Mouse (Mus musculus) liver, embryonic 16.5 days (tissue): ENCODE measurements around the gene Olfr181. TPM values are rescaled to one million over a fixed set of nuclear protein-coding genes. Genes with fewer than 3 reads are reported as not detected.

Experiments
- ATAC-seq: fragments of 200-750 bp; cut with Nextera tagmentation; 2 replicates; pipeline ENCODE4 v1.8.0; 2017; ENCODE audit warnings: low read depth, mild to moderate bottlenecking, moderate number of reproducible peaks, moderate library complexity
- H3K27ac ChIP-seq: fragments of 300-500 bp; sonication (generic); 2 replicates; pipeline ENCODE4 v1.5.1; 2014; ENCODE audit warnings: mild to moderate bottlenecking, low read length
- H3K27me3 ChIP-seq: fragments of 300-500 bp; sonication (generic); 2 replicates; pipeline ENCODE4 v1.6.1; 2014; ENCODE audit warnings: low read depth, low read length, mixed read lengths; ENCODE audit not compliant: control insufficient read depth, insufficient read depth
- H3K36me3 ChIP-seq: fragments of 300-500 bp; sonication (generic); 2 replicates; pipeline ENCODE4 v1.6.1; 2014; ENCODE audit warnings: mild to moderate bottlenecking; ENCODE audit not compliant: control insufficient read depth, insufficient read depth
- H3K4me1 ChIP-seq: fragments of 300-500 bp; sonication (generic); 2 replicates; pipeline ENCODE4 v1.6.1; 2014; ENCODE audit warnings: low read depth, low read length, mixed read lengths; ENCODE audit not compliant: control insufficient read depth
- H3K4me2 ChIP-seq: fragments of 300-500 bp; sonication (generic); 2 replicates; pipeline ENCODE4 v1.6.1; 2014; ENCODE audit warnings: low read depth, low read length, mixed read lengths
- H3K4me3 ChIP-seq: fragments of 300-500 bp; sonication (generic); 2 replicates; pipeline ENCODE4 v1.5.1; 2014; ENCODE audit warnings: low read depth, mild to moderate bottlenecking, low read length
- H3K9ac ChIP-seq: fragments of 300-500 bp; sonication (generic); 2 replicates; pipeline ENCODE4 v1.6.1; 2014; ENCODE audit warnings: low read depth, low read length
- H3K9me3 ChIP-seq: fragments of 300-500 bp; sonication (generic); replicated peaks from 2 replicates; pipeline ENCODE4 v1.6.1; 2016; ENCODE audit warnings: low read length; ENCODE audit not compliant: control insufficient read depth
- WGBS: fragments of 180-500 bp; shearing (Covaris S2); extraction: QIAGEN DNeasy Blood & Tissue Kit; methylation state at CpG from one replicate; pipeline ENCODE4 v1.1.7; 2014; ENCODE audit not compliant: insufficient replicate concordance; 5-methylcytosine and 5-hydroxymethylcytosine counted together
- polyA plus RNA-seq: library from polyadenylated mRNA; unstranded; fragments of >200 nt; fragmentation: Nextera tagmentation; extraction: Ambion mirVana; gene quantifications from 2 replicates; pipeline ENCODE4 v1.2.1, GENCODE M21; 2015

Gene Olfr181
- polyA plus RNA-seq, result not detected in 2 replicates

DNA sequence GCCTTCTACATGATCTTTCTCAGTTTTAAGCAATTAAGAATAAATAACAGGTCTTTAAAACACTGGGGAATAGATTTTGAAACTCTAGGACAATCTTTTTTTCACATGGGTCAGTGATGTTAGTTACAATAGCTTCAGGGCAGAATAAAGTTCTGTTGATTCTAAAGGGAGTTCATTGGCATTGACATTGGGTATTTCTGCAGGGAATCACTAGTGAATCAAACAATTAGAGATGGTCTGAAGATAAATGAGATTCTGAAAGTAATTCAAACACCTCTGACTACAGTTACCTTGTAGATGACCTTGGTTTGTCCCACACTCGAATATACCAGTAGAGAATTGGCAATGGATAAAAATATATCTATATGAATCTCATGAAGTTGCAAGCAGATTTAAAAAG is at the start of gene Olfr181:
Gene Olfr181, minus strand, starts transcription at position 101 of the 400 bp plus-strand sequence.
- no peak for ATAC-seq
- Histone ChIP-seq H3K9me3 (no peaks in the 10 kb centered on the region), H3K9ac (no peak within 1 kb of the TSS), H3K4me1 (no peaks in the 10 kb centered on the region), H3K27ac (no peak within 1 kb of the TSS), H3K4me3 (no peak within 1 kb of the TSS), H3K27me3 (no peaks in the 10 kb centered on the region), H3K36me3 (no peaks in the 10 kb centered on the region), H3K4me2 (no peak within 1 kb of the TSS)
- 29% methylated on average over 1 of the region's 1 CpGs for WGBS

DNA sequence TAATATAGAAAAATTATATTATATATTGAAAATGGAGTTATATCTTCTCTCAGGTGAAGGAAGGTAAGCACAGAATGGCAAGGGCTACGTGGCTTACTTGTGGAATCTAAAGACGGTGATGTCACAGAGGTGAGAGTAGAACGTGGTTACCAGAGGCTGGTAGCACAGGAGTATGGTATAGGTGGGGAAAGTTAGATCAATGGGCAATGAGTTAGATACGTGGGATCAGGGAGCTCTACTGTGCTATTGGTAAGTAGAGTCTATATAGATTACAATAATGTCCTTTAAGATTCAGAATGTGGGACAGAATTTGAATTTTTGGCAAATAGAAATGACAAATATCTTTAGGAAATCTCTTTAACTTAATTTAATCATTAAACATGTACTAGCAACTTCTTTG is 737 bp upstream of the Olfr181 start, which contains the start of gene Olfr180:
Gene Olfr180, minus strand, starts transcription at position 101 of the 400 bp plus-strand sequence.
- Histone ChIP-seq H3K4me2 (no peak within 1 kb of the TSS), H3K4me1 (no peaks in the 10 kb centered on the region), H3K4me3 (no peak within 1 kb of the TSS), H3K9ac (no peak within 1 kb of the TSS), H3K9me3 (no peaks in the 10 kb centered on the region), H3K36me3 (no peaks in the 10 kb centered on the region), H3K27ac (no peak within 1 kb of the TSS), H3K27me3 (no peaks in the 10 kb centered on the region)
- ATAC-seq, result no peak
- WGBS, result 57% methylated on average over 4 of the region's 4 CpGs

DNA sequence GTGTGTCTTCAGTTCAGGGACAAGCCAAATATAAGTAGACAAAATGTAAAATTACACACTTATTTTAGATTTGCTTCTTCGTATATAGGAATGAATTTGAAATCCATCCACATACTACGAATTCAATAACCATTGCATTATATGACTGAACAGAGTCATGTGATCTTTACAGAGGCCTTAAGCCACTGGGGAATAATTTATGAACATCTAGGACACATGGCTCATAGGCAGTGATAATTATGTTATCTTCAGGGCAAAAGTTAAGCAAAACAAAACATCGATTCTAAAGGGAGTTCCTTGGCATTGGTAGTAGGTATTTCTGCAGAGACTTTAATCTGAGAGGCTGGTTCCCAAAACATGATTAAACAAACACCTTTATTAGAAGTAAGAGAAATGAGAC is 36.6 kb downstream of the Olfr181 start, which contains the start of gene Olfr178:
Gene Olfr178, minus strand, starts transcription at position 101 of the 400 bp plus-strand sequence.
- no peak for ATAC-seq

DNA sequence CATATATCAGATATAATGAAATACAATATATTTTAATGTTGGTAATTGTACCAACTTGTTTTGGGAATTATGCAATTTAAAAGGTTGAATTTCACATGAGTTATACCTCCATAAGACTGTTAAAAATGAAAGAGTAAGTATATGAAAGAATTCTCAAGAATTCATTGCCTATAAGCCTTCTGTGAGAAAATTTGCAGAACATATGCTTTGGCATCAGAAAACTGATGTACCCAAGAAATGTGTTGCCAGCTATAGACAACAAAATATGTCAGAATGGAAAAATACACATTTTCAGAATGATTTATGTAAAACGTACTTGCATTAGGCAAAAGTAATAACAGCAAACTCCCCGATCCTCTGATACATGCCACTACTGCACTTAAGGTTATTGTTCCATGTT is 44.1 kb downstream of the Olfr181 start:
- no peak overlapping the region for H3K27ac ChIP-seq
- 65% methylated on average over 2 of the region's 2 CpGs for WGBS
- no peak overlapping the region for H3K4me3 ChIP-seq
- H3K9me3 ChIP-seq, result no peaks in the 10 kb centered on the region; the same call in 1 of the 2 replicates
- no peaks in the 10 kb centered on the region for H3K36me3 ChIP-seq
- H3K4me2 ChIP-seq, result no peak overlapping the region
- no peak overlapping the region for H3K9ac ChIP-seq
- no peaks in the 10 kb centered on the region for H3K4me1 ChIP-seq
- no peaks in the 10 kb centered on the region for H3K27me3 ChIP-seq
- ATAC-seq, result no peak

More for the DNA sequence above, 36.6 kb downstream of the Olfr181 start, which contains the start of gene Olfr178:
- Histone ChIP-seq H3K4me2 (no peak within 1 kb of the TSS), H3K4me1 (no peaks in the 10 kb centered on the region), H3K27me3 (no peaks in the 10 kb centered on the region), H3K36me3 (no peaks in the 10 kb centered on the region), H3K9ac (no peak within 1 kb of the TSS), H3K9me3 (no peaks in the 10 kb centered on the region; the same call in 1 of the 2 replicates), H3K4me3 (no peak within 1 kb of the TSS), H3K27ac (no peak within 1 kb of the TSS)
- WGBS, result 65% methylated on average over 3 of the region's 3 CpGs

Other genes starting within 250 kb of the Olfr181 start
- not detected in 2 replicates for gene Gpr15, start 209.7 kb downstream of the Olfr181 start, polyA plus RNA-seq
- gene Cldnd1, start 200.8 kb downstream of the Olfr181 start, polyA plus RNA-seq, result 23.8 and 24.2 TPM in 2 replicates
- not detected in 2 replicates for gene Olfr172, start 165.6 kb downstream of the Olfr181 start, polyA plus RNA-seq
- gene Olfr173, start 128.5 kb downstream of the Olfr181 start, polyA plus RNA-seq, result not detected in 2 replicates
- gene Olfr175-ps1, start 102.0 kb downstream of the Olfr181 start, polyA plus RNA-seq, result not detected in 2 replicates
- gene Olfr177, start 54.0 kb downstream of the Olfr181 start, polyA plus RNA-seq, result not detected in 2 replicates
- gene Olfr178, start 36.7 kb downstream of the Olfr181 start, polyA plus RNA-seq, result not detected in 2 replicates
- not detected in 2 replicates for gene Olfr180, start 637 bp upstream of the Olfr181 start, polyA plus RNA-seq
- not detected in 2 replicates for gene Olfr183, start 66.6 kb upstream of the Olfr181 start, polyA plus RNA-seq
- not detected in 2 replicates for gene Olfr186, start 101.5 kb upstream of the Olfr181 start, polyA plus RNA-seq
- not detected in 2 replicates for gene Olfr187, start 111.0 kb upstream of the Olfr181 start, polyA plus RNA-seq
- gene Olfr190, start 149.2 kb upstream of the Olfr181 start, polyA plus RNA-seq, result not detected in 2 replicates
- gene Olfr191, start 161.1 kb upstream of the Olfr181 start, polyA plus RNA-seq, result not detected in 2 replicates
- not detected in 2 replicates for gene Olfr193, start 183.1 kb upstream of the Olfr181 start, polyA plus RNA-seq
- not detected in 2 replicates for gene Olfr194, start 192.3 kb upstream of the Olfr181 start, polyA plus RNA-seq
- not detected in 2 replicates for gene Olfr195, start 218.3 kb upstream of the Olfr181 start, polyA plus RNA-seq
- gene Olfr196, start 241.7 kb upstream of the Olfr181 start, polyA plus RNA-seq, result not detected in 2 replicates